ENCODE assay signal across 16 mouse cellular contexts in the genomic region with DNA sequence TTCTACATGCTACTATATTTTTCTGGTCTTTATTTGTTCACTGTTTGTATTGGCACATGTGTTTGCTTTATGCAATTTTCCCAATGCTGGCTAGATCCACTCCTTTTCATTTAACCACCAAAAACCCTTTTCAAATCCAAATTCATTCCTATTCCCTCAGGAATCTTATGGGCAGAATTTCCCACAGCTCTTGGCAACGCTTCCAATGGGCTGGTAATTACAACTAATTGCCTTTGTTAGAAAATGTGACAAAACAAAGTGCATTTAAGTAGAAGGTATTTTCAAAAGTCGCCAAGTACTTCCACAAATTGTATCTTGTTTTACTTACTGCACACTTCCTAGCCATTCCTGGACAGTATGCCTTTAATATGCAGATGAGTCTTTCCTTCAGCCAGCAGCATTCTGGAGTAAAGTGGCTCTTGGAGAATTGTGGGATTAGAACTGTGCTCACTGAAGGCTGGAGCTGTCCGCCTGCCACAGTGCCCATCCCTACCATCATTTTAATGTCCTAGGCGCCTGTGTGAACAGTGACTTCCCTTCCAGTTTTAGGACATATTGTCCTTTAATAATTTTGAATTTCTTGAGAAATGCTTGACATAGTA.
DNase-seq lines count a peak whose midpoint lies in the region; ATAC-seq and TF ChIP-seq lines count a peak whose summit lies in the region.
"Had no signal": no experiment of that assay in that cellular context is flagged by ENCODE, and none has a peak within 500 bp of the region (broad histone marks: within the 10 kb centered on the region; RNA-seq: fewer than 3 reads in every experiment).

No protein-coding gene starts in this region.

- DNase-seq in gastrocnemius, adult 2 months = peak; percentile 17
- no peak for DNase-seq in gastrocnemius, postnatal 25 days
- peak; percentile 11 to 56 for DNase-seq in kidney, postnatal 25 days
- DNase-seq in kidney, postnatal 4 days = no peak
- peak; percentile 53 for DNase-seq in ZHBTc4 (ENCODE audit: low read depth, low spot score)
- DNase-seq in midbrain, embryonic 14.5 days = peak; percentile 44
- DNase-seq in spleen, postnatal 4 days (ENCODE audit: low spot score in 2 of 2) = no peak
- DNase-seq in yolk sac, embryonic 10.5 days (ENCODE audit: low spot score) = no peak
- DNase-seq: adrenal gland, adult 8-10 months; cerebellum, adult 11-12 months; embryo, embryonic 11 days had no signal

- no peak overlapping the region for H3K4me3 ChIP-seq in gastrocnemius, adult 2 months
- no peak overlapping the region for H3K4me3 ChIP-seq in midbrain, embryonic 14.5 days (replicated peaks; ENCODE audit: low read depth, low read length)
- H3K4me3 ChIP-seq: hindbrain, embryonic 15.5 days; layer of hippocampus, adult 2 months had no signal

- intact Hi-C loops in gastrocnemius, adult 2 months (cut with DNase I) = no loop called here

- peaks cover 6% of the 10 kb centered on the region for H3K36me3 ChIP-seq in midbrain, embryonic 14.5 days (ENCODE audit: control insufficient read depth, insufficient read depth, low read length)

- 37% methylated on average over 4 of the region's 4 CpGs for WGBS in midbrain, embryonic 14.5 days

- no peak overlapping the region for H3K9ac ChIP-seq in midbrain, embryonic 14.5 days (replicated peaks; ENCODE audit: low read length)
- H3K9ac ChIP-seq: hindbrain, embryonic 15.5 days; liver, embryonic 14.5 days had no signal

- no peak overlapping the region for H3K27ac ChIP-seq in gastrocnemius, adult 2 months
- H3K27ac ChIP-seq in midbrain, embryonic 14.5 days (replicated peaks; ENCODE audit: low read depth, low read length) = no peak overlapping the region
- H3K27ac ChIP-seq: hindbrain, embryonic 15.5 days; layer of hippocampus, adult 2 months; liver, embryonic 14.5 days; macrophage had no signal

- peaks cover 8% of the 10 kb centered on the region; the same call in 1 of the 2 replicates for H3K4me1 ChIP-seq in midbrain, embryonic 14.5 days (ENCODE audit: control insufficient read depth, insufficient read depth, low read length)

- no peak for ATAC-seq in midbrain, embryonic 14.5 days (ENCODE audit: low FRiP score, low TSS enrichment)

- H3K4me2 ChIP-seq in midbrain, embryonic 14.5 days (ENCODE audit: low read length) = no peak overlapping the region
- H3K4me2 ChIP-seq: heart, embryonic 11.5 days; hindbrain, embryonic 15.5 days had no signal

- TF ChIP-seq CTCF in gastrocnemius, adult 2 months (IDR thresholded peaks at IDR 0.05) = no peak

- no peaks in the 10 kb centered on the region for H3K9me3 ChIP-seq in midbrain, embryonic 14.5 days (ENCODE audit: control insufficient read depth, low read length)
- H3K9me3 ChIP-seq: hindbrain, embryonic 15.5 days had no signal

- no peaks in the 10 kb centered on the region for H3K27me3 ChIP-seq in midbrain, embryonic 14.5 days (ENCODE audit: control insufficient read depth, insufficient read depth, low read length)
- H3K27me3 ChIP-seq: hindbrain, embryonic 15.5 days had no signal

Comparison
In these comparisons a context has a peak if more than half of its experiments do, and no peak if none do; other contexts are left out.
1. DNase-seq: peak in gastrocnemius, adult 2 months (single experiment), kidney, postnatal 25 days (2 of 2), ZHBTc4 (single experiment) and midbrain, embryonic 14.5 days (single experiment); none in gastrocnemius, postnatal 25 days (single experiment), kidney, postnatal 4 days (0 of 2), spleen, postnatal 4 days (0 of 2) and yolk sac, embryonic 10.5 days (single experiment).